Mouse (Mus musculus) midbrain, embryonic 12.5 days (tissue): Measurements from ENCODE around the gene Tor2a. TPM values are rescaled to one million over a fixed set of nuclear protein-coding genes. Genes with fewer than 3 reads are reported as not detected.

Source experiments
- ATAC-seq: fragments of 200-750 bp; cut with Nextera tagmentation; 2 replicates; pipeline ENCODE4 v1.8.0; 2017; ENCODE audit warnings: low read depth, moderate TSS enrichment, moderate library complexity; ENCODE audit not compliant: low FRiP score
- H3K27ac ChIP-seq: fragments of 300-500 bp; sonication (generic); replicated peaks from 2 replicates; pipeline ENCODE4 v1.5.1; 2016; ENCODE audit warnings: mild to moderate bottlenecking
- H3K27me3 ChIP-seq: fragments of 300-500 bp; sonication (generic); 2 replicates; pipeline ENCODE4 v1.6.1; 2016; ENCODE audit warnings: mild to moderate bottlenecking
- H3K36me3 ChIP-seq: fragments of 300-500 bp; sonication (generic); 2 replicates; pipeline ENCODE4 v1.6.1; 2016
- H3K4me1 ChIP-seq: fragments of 300-500 bp; sonication (generic); 2 replicates; pipeline ENCODE4 v1.6.1; 2016
- H3K4me2 ChIP-seq: fragments of 300-500 bp; sonication (generic); replicated peaks from 2 replicates; pipeline ENCODE4 v1.6.1; 2016; ENCODE audit warnings: mild to moderate bottlenecking, moderate library complexity
- H3K4me3 ChIP-seq: fragments of 300-500 bp; sonication (generic); 2 replicates; pipeline ENCODE4 v1.5.1; 2016; ENCODE audit warnings: mild to moderate bottlenecking
- H3K9ac ChIP-seq: fragments of 300-500 bp; sonication (generic); replicated peaks from 2 replicates; pipeline ENCODE4 v1.6.1; 2016; ENCODE audit warnings: mild to moderate bottlenecking, moderate library complexity
- H3K9me3 ChIP-seq: fragments of 300-500 bp; sonication (generic); 2 replicates; pipeline ENCODE4 v1.6.1; 2016; ENCODE audit warnings: mild to moderate bottlenecking
- WGBS: fragments of 180-500 bp; shearing (Covaris S2); methylation state at CpG from one replicate; pipeline ENCODE4 v1.1.7; 2016; 5-methylcytosine and 5-hydroxymethylcytosine counted together
- polyA plus RNA-seq: library from polyadenylated mRNA; unstranded; fragments of >200 nt; fragmentation: Nextera tagmentation; extraction: Ambion mirVana; gene quantifications from 2 replicates; pipeline ENCODE4 v1.2.1, GENCODE M21; 2016

The Tor2a gene
- polyA plus RNA-seq, 1 experiment from 2014 or later: 53.4 TPM

DNA sequence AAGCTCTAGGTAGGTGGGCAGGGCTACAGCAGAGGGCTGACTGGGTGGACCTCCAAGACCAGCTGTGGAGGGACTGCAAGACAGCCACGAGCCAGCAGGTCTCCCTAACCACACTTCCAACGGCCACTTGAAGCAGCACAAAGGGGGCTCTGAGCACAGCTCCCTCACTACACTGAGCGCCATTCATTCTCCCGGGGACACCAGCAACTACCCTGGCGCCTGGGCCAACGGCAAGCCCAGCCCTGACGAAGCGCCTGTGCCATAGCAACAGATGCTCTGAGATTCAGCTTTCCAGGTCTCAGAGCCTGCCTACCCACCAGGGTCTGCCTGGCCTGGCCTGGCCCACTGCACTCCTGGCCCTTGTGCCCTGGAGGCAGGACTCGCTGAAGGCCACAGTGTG is 38.3 kb upstream of the Tor2a start:
- Histone ChIP-seq H3K27ac (no peak overlapping the region), H3K9ac (no peak overlapping the region), H3K27me3 (peaks cover 4% of the 10 kb centered on the region; the same call in 1 of the 2 replicates), H3K4me3 (no peak overlapping the region), H3K36me3 (no peaks in the 10 kb centered on the region), H3K4me2 (no peak overlapping the region), H3K4me1 (peaks cover 14% of the 10 kb centered on the region), H3K9me3 (no peaks in the 10 kb centered on the region)
- WGBS: 48% methylated on average over 9 of the region's 9 CpGs
- ATAC-seq: 0 out of 2 replicates have a peak, but pooled peaks have one; percentile 20

DNA sequence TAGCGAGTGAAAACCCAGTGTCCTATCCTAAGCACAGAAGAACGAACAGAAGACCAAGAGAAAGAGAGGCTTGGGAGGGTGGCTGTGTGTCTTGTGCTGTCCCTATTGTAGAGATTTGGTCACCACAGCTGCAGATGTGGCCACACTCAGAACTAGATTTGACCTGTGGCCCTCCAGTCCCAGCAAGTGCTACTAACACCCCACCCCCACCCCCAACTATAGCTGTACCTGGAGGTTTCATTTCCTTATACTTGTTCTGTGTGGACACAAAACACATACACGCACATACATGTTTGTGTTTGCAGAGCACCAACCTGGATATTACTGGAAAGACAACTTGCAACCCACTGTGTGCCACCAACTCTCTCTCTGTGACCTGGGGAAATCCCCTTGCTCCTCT is 37.0 kb upstream of the Tor2a start:
- Histone ChIP-seq H3K9me3 (no peaks in the 10 kb centered on the region), H3K4me3 (no peak overlapping the region), H3K36me3 (no peaks in the 10 kb centered on the region), H3K4me1 (peaks cover 9% of the 10 kb centered on the region), H3K27me3 (peaks cover 4% of the 10 kb centered on the region; the same call in 1 of the 2 replicates), H3K4me2 (no peak overlapping the region), H3K27ac (no peak overlapping the region), H3K9ac (no peak overlapping the region)
- WGBS: 94% methylated on average over 3 of the region's 3 CpGs
- ATAC-seq: no peak

DNA sequence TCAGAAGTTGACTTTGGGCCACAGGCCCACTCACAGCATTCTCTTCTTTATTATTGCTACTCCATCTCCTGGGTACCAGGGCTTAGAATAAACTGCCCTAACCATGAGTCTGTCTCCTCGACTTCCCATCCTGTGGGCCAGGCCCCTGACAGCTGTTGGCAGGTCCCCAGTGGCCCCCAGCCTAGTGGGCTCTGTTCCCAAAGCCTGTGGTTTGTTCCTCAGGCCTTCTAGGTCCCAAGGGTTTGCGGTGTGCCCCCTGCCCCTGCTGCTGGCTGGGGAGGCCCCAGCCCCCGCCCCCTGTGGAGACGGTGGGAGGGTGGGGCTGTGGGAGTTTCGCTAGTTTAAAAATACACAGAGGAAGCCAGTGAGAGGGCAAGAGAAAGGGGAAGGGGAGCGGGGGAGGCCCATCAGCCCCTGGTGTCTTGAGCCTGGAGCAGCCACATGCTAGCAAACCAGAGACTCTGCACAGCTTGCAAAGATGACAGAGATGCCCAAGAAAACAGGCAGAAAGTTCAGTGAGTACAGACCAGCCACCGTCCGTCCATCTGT is 36.3 kb upstream of the Tor2a start, which contains the start of gene Sh2d3c:
Sh2d3c (plus strand) TSS at position 375 of the 549 bp plus-strand sequence.
- H3K9me3 ChIP-seq: no peaks in the 10 kb centered on the region
- peaks cover 9% of the 10 kb centered on the region for H3K4me1 ChIP-seq
- H3K9ac ChIP-seq: 0 out of 2 replicates have a peak within 1 kb of the TSS, but pooled peaks have one; percentile 11
- H3K27me3 ChIP-seq: peaks cover 4% of the 10 kb centered on the region; the same call in 1 of the 2 replicates
- no peak within 1 kb of the TSS for H3K4me2 ChIP-seq
- no peak for ATAC-seq
- H3K36me3 ChIP-seq: no peaks in the 10 kb centered on the region
- no peak within 1 kb of the TSS for H3K4me3 ChIP-seq
- 59% methylated on average over 8 of the region's 8 CpGs for WGBS
- no peak within 1 kb of the TSS for H3K27ac ChIP-seq

DNA sequence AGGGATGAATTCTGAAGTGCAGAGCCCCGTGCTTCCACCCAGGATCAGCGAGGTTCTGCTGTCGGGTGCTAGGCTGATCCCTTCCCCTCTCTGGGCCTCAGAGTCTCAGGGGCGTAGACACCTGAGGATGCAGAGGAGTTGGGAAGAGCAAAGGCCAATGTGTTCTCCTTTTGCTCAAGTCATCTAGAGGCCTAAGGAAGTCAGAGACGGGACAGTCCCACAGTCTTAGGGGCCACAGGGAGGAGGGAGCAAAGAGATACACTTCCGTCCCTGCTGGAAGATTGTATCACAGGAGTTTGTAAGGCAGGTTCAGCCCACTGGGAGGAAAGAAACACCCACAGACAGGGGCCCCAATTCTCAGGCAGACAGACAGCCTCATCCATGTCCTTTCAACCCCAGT is 35.0 kb upstream of the Tor2a start:
- 55% methylated on average over 6 of the region's 6 CpGs for WGBS
- Histone ChIP-seq H3K4me3 (no peak overlapping the region), H3K4me2 (no peak overlapping the region), H3K36me3 (no peaks in the 10 kb centered on the region), H3K27ac (no peak overlapping the region), H3K4me1 (peaks cover 9% of the 10 kb centered on the region), H3K9me3 (no peaks in the 10 kb centered on the region), H3K27me3 (peaks cover 4% of the 10 kb centered on the region; the same call in 1 of the 2 replicates), H3K9ac (no peak overlapping the region)
- ATAC-seq: no peak

DNA sequence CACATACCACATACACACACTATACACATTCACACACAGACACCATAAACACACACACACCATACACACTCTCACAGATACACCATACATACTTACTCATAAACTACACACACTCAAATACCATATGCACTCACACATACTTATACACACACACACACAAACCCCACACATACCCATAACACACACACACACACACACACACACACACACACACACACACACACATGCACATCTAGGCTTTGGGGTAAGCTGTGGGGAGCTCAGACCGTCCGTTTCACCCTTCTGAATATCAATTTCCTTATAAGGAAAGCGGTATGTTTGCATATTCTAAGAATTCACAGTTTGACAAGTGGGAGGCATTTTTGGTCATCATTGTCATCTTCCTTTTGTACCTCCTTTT is 34.5 kb upstream of the Tor2a start:
- no peak for ATAC-seq
- peaks cover 4% of the 10 kb centered on the region; the same call in 1 of the 2 replicates for H3K27me3 ChIP-seq
- no peaks in the 10 kb centered on the region for H3K36me3 ChIP-seq
- 90% methylated on average over 3 of the region's 3 CpGs for WGBS
- H3K27ac ChIP-seq: no peak overlapping the region
- H3K4me3 ChIP-seq: no peak overlapping the region
- no peaks in the 10 kb centered on the region for H3K9me3 ChIP-seq
- no peak overlapping the region for H3K9ac ChIP-seq
- peaks cover 11% of the 10 kb centered on the region for H3K4me1 ChIP-seq
- H3K4me2 ChIP-seq: no peak overlapping the region

DNA sequence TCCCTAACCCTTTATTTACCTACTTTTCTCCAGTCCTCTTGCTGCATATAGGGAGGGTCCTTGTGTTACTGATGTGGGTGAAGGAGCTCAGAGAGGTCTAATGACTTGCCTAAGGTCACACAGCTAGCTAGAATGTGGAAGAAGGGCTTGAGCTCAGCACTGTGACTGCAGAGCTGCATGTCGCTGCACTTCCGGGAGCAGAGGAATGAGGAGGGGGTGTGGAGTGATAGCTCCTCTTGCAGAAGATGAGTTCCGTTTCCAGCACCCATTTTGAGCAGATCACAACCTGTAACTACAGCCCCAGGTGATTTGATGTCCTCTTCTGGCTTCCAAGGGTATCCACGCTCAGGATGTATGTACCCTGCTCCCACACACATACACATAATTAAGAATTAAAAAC is 32.9 kb upstream of the Tor2a start:
- no peak overlapping the region for H3K9ac ChIP-seq
- 84% methylated on average over 4 of the region's 4 CpGs for whole genome bisulfite sequencing
- ATAC-seq: no peak
- H3K4me3 ChIP-seq: no peak overlapping the region
- no peaks in the 10 kb centered on the region for H3K9me3 ChIP-seq
- H3K27me3 ChIP-seq: peaks cover 4% of the 10 kb centered on the region; the same call in 1 of the 2 replicates
- H3K36me3 ChIP-seq: no peaks in the 10 kb centered on the region
- H3K4me2 ChIP-seq: no peak overlapping the region
- peaks cover 7% of the 10 kb centered on the region for H3K4me1 ChIP-seq
- H3K27ac ChIP-seq: no peak overlapping the region

DNA sequence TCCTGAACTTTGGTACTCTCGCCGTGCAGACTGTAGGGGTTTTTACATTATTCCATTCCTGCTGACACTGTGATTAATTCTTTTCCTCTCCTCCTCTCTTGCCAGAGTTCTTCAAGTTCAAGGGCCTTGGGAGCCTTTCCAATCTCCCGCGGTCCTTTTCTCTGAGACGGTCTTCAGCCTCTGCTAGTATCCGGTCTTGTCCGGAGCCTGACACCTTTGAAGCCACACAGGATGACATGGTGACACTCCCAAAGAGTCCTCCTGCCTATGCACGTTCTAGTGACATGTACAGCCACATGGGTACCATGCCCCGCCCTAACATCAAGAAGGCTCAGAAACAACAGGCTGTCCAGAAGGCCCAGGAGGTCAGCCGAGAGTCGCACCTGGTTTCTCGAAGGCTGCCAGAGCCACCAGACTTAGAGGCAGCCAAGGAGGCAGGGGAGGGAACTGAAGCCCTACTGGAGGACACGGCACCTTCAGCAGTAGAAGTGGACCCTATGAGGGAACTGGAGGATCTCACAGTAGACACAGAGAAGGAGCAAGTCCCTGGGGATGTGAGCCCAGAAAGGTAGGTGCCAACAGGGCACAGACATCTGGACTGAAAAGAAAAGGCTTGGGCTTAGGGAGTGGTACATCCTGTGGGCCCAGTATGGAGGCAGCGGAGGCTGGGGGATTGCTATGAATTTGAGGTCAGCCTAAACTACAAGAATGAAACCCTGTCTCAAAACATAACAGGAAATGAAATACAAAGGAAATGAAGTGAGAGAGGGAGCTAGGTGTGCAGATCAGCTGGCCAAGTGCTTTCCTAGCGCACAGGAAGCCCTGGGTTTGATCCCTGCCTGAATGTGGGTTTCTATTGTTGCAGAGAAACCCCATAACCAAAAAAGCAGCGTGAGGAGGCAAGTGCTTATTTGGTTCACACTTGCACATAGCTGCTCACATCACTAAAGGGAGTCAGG is 31.9 kb upstream of the Tor2a start:
- Histone ChIP-seq H3K4me2 (no peak overlapping the region), H3K4me1 (peaks cover 7% of the 10 kb centered on the region), H3K27me3 (peaks cover 4% of the 10 kb centered on the region; the same call in 1 of the 2 replicates), H3K9ac (no peak overlapping the region), H3K27ac (no peak overlapping the region), H3K4me3 (no peak overlapping the region), H3K9me3 (no peaks in the 10 kb centered on the region), H3K36me3 (no peaks in the 10 kb centered on the region)
- no peak for ATAC-seq
- 81% methylated on average over 16 of the region's 16 CpGs for WGBS

DNA sequence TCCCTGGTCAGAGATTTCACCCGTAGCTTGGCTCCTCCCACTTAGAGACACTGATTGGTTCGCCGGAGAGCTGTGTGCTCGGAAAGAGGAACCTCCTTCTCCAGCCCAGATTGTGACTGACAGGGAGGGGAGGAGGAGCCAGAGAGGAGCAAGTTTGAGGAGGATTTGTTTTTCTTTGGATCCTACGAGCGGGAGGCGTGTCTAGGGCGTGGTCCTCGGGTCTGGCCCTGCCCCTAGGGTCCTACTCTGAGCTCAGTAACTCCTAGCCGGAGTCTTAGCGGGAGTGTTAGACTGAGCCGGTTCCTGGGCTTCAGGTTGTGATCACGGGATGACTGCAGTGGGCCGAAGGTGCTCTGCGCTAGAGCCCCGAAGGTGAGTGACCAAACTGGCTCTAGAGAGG is 29.6 kb upstream of the Tor2a start:
- peak; percentile 94 for ATAC-seq
- Histone ChIP-seq H3K36me3 (no peaks in the 10 kb centered on the region), H3K4me1 (peaks cover 3% of the 10 kb centered on the region; the same call in 1 of the 2 replicates), H3K9me3 (no peaks in the 10 kb centered on the region), H3K4me3 (peak overlapping the region; percentile 31), H3K9ac (0 out of 2 replicates have a peak overlapping the region, but pooled peaks have one; percentile 34), H3K27ac (no peak overlapping the region), H3K27me3 (no peaks in the 10 kb centered on the region), H3K4me2 (peak overlapping the region; percentile 52)
- WGBS: 1% methylated on average over 16 of the region's 16 CpGs

DNA sequence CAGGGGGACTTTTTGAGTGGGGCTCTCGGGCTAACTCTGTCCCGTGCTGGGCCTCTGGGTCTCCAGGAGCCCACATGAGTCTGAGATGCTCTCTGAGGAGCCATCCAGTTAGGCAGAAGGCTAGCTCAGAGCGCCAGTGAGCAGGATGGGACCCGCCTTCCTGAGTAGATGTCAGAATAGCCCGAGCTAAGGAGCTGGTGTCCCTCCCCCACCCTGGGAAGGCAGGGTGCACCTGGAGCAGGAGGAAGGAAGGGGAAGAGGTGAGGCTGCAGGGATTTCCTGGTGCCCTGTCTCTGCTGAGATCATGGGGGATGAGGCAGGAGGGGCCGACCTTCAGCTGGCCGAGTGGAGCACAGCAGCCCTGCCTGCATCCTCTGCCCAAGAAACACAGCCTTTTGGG is 28.6 kb upstream of the Tor2a start:
- no peak overlapping the region for H3K9ac ChIP-seq
- no peaks in the 10 kb centered on the region for H3K27me3 ChIP-seq
- no peak overlapping the region for H3K27ac ChIP-seq
- H3K4me3 ChIP-seq: peak overlapping the region; percentile 31; the same call in 1 of the 2 replicates
- peaks cover 3% of the 10 kb centered on the region; the same call in 1 of the 2 replicates for H3K4me1 ChIP-seq
- WGBS: 60% methylated on average over 7 of the region's 7 CpGs
- no peaks in the 10 kb centered on the region for H3K36me3 ChIP-seq
- H3K9me3 ChIP-seq: no peaks in the 10 kb centered on the region
- no peak for ATAC-seq
- H3K4me2 ChIP-seq: no peak overlapping the region

DNA sequence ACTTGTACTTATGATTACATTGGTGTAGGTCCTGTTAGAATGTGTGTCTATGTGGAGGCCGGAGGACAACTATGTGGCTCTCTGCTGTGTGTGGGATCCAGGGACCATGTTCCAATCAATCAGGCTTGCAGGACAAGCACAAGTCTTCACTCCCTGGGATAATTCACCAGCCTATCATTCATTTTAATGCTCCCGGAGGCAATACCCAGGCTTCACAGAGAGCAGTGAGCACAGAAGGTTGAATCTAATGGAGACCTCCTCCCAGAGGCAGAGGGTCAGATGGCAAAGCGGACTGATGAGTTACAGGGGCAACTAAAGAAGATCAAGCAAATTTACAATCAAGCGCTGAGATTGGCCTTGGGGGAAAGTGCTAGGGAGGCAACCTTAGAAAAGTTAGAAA is 27.5 kb upstream of the Tor2a start:
- no peak overlapping the region for H3K9ac ChIP-seq
- no peak overlapping the region for H3K4me2 ChIP-seq
- 85% methylated on average over 4 of the region's 4 CpGs for WGBS
- peaks cover 6% of the 10 kb centered on the region; the same call in 1 of the 2 replicates for H3K4me1 ChIP-seq
- H3K9me3 ChIP-seq: no peaks in the 10 kb centered on the region
- H3K27ac ChIP-seq: no peak overlapping the region
- H3K36me3 ChIP-seq: no peaks in the 10 kb centered on the region
- H3K27me3 ChIP-seq: no peaks in the 10 kb centered on the region
- H3K4me3 ChIP-seq: no peak overlapping the region
- ATAC-seq: no peak

DNA sequence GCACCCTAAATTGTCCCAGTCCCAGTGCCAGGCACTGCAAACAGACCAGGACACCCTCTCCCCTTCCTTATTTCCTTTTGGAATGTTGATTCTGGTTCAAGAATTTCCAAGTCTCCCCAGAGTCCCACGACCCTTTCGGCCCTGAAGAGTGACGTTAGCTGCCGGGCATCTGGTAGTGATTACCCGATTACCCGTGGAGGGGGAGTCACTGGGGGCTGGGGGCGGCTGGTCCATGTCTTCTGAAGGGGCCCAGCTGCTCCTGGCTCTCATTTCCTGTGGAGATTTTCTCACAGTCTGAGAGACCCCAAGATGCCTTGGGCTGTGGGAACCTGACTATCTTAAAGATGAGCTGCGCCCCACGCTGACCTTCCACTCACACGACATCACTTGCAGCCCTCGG is 26.2 kb upstream of the Tor2a start:
- no peak overlapping the region for H3K27ac ChIP-seq
- H3K4me1 ChIP-seq: peaks cover 9% of the 10 kb centered on the region; the same call in 1 of the 2 replicates
- no peaks in the 10 kb centered on the region for H3K36me3 ChIP-seq
- H3K9ac ChIP-seq: no peak overlapping the region
- no peaks in the 10 kb centered on the region for H3K9me3 ChIP-seq
- no peak for ATAC-seq
- no peaks in the 10 kb centered on the region for H3K27me3 ChIP-seq
- no peak overlapping the region for H3K4me3 ChIP-seq
- WGBS: 56% methylated on average over 11 of the region's 11 CpGs
- H3K4me2 ChIP-seq: no peak overlapping the region

DNA sequence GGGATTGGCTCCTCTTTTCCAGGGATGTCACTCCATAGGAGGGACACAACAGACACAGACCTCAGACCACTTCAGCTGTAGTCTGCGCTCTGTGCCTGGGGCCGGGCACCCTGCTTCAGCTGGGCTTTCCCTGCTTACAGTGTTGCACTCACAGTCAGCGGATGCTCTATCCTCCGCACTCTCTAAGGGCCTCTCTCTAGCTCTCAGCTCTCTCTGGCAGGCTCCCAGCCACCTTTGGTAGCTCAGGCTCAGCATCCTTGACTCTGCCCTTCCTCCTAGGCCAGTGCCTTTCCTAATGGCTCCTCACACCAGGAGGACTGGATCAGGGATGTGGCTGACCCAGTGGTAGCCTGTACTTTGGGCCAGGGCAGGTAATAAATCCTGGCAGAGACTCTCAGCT is 25.1 kb upstream of the Tor2a start:
- no peaks in the 10 kb centered on the region for H3K27me3 ChIP-seq
- peaks cover 9% of the 10 kb centered on the region; the same call in 1 of the 2 replicates for H3K4me1 ChIP-seq
- H3K27ac ChIP-seq: no peak overlapping the region
- H3K9me3 ChIP-seq: no peaks in the 10 kb centered on the region
- H3K4me2 ChIP-seq: no peak overlapping the region
- H3K4me3 ChIP-seq: no peak overlapping the region
- no peak for ATAC-seq
- WGBS: 80% methylated on average over 4 of the region's 4 CpGs
- H3K36me3 ChIP-seq: no peaks in the 10 kb centered on the region
- H3K9ac ChIP-seq: no peak overlapping the region
